Mouse (Mus musculus) urinary bladder, adult 18-20 months (tissue): ENCODE results near the gene Terf2ip.

Source experiments
- DNase-seq, 2 experiments: peaks; one replicate each; pipeline ENCODE4 v3.0.0; 2022; ENCODE audit warnings: low spot score in 2 of 2, mixed read lengths in 2 of 2

Terf2ip gene

DNA sequence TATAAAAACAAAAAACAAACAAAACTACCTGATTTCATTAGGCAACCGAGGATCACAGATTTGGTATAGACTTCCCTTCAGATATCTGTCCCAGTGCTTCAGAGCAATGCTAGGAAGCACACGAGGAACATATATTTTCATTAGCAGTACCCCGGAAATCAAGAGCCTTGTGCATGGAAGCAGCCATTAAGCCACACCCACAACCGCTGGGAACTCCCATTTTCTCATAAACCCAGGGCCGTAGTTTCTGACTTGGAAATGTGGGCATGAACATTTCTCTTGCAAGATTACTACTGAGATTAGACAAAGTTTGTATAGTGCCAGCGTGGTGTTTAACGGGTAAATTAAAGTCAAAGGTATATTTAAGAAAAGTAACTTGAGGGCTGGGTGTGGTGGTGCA is 1.6 kb upstream of the Terf2ip start:
- DNase-seq, result no peak

DNA sequence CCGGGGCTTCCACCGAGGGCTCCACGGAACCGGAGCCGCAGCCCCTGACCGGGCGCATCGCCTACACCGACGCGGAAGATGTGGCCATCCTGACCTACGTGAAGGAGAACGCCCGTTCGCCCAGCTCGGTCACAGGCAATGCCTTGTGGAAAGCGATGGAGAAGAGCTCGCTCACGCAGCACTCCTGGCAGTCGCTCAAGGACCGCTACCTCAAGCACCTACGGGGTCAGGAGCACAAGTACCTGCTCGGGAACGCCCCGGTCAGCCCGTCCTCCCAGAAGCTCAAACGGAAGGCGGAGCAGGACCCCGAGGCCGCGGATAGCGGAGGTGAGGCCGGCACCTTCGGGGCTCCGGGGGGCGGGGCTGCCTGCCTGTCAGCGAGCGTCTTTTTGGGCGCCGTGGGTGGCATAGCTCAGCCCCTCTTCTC is 631 bp downstream of the Terf2ip start:
- peak; percentile 29 to 60 for DNase-seq

DNA sequence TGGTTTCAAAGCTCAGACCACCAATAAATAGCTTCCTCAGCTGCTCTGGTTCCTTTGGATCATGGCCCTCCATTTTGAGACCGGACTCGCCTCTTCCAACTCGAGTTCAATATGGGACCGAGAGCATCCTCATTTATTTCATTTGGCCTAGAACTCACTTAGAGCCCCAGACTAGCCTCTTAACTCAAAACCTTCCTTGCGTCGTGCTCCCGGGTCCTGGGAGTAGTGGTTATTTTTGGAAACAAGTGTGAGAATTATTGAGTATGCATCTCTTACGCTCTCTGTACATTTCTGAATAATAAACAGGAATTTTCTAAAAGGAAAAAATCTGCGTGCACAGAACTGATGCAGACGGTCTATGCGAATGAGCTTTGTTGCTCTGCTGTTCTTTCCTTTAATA is 3.7 kb downstream of the Terf2ip start, which contains the start of gene Gm6793:
Gene Gm6793 (minus strand): TSS at position 101 of the 400 bp plus-strand sequence.
- DNase-seq, result no peak

DNA sequence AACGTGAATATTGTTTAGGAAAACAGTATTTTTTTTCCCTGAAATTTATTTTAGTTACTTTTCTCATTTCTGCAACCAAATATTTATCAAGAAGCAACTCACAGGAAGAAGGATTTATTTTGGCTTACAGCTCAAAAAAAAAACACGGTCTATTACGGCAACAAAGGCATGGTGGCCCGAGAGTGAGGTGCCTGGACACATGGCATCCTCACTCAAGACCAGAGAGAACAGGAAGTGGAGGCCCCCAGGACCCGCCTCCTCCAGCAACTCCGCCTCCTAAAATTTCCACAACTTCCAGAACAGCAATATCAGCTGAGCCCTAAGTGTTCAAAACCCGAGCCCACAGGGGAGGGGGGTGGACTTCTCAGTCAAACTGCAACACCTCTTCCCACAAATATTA is 18.3 kb downstream of the Terf2ip start:
- DNase-seq, result no peak

DNA sequence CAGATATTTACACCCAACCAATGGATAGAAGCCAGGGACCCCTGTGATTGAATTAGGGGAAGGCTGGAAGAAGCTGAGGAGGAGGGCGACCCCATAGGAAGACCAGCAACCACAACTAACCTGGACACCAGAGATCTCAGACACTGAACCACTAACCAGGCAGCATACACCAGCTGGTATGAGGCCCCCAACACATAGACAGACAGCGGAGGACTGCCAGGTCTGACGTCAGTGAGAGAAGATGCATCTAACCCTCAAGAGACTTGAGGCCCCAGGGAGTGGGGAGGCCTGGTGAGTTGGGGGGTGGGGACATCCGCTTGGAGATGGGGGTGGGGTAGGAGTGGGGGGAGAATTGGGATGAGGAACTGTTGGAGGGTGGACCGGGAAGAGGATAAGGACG is 19.5 kb downstream of the Terf2ip start:
- DNase-seq, result no peak

DNA sequence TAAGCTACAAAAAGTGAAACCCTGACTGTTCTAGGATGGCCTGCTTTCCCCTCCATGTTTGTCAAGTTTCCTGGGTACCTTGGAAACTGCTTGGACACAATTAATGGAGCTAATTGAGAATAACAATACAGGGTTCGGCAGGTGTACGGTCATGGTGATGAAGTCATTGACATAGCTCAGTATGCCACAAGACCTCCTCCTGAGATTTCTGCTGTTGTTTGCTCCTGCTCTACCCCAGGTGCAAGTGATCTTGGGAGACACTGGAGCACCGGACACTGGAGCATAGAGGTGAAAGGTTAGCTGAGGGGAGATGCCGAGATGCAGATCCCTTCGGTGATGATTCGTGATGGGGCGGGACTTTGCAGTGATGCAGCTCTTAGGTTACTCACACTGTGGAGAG is 21.9 kb downstream of the Terf2ip start:
- no peak for DNase-seq

DNA sequence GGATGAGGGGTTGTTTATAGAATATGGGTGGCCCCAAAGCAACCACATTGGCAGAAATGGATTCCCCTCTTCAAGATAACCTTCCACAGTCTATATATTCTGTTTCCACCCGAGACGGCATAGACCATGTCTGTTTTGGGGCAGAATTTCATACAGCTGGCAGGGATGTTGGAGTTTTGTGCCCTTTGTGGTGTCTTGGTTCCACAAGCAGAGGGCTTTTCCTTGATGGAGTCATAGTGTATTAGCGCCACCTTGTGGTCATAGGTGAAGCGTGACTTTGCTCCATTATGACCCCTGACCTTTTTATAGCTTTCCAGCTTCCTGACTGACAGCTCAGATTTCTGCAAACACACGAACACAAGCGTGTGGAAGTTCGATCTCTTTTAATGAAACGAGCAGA is 23.4 kb downstream of the Terf2ip start:
- peak in 1 of 2 experiments; percentile 12 for DNase-seq

DNA sequence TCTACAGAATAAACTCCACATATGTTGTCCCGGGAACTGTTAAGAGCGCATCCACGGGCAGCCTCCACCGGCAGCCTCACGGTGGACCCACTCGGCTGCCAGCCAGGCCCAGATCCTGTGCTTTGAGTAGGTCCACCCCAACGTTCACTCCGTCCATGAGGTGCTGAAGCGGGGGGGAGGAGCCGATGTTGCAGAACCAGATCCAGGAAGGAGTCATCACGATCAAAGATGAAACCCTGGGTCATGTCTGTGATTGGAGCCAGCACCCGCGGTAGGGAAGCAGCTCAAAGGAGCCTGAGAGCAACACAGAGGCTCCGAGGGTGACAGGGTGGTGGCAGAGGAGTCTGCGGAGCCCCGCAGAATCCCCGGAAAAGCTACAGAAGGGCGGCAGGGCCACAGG is 26.3 kb downstream of the Terf2ip start:
- no peak for DNase-seq

DNA sequence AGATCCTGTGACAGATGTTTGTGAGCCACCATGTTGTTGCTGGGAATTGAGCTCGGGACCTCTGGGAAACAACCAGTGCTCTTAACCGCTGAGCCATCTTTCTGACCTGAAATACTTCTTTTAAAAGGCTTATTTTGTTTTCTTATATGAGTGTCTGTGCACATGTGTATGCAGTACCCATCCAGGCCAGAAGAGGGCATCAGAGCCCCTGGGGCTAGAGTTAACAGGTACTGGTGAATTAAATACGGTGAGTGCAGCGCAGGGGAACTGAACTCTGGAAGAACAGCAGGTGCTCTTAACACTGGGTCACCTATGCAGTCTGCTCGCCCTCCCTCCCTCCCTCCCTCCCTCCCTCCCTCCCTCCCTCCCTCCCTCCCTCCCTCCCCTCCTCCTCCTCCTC is 34.0 kb downstream of the Terf2ip start:
- DNase-seq, result no peak

DNA sequence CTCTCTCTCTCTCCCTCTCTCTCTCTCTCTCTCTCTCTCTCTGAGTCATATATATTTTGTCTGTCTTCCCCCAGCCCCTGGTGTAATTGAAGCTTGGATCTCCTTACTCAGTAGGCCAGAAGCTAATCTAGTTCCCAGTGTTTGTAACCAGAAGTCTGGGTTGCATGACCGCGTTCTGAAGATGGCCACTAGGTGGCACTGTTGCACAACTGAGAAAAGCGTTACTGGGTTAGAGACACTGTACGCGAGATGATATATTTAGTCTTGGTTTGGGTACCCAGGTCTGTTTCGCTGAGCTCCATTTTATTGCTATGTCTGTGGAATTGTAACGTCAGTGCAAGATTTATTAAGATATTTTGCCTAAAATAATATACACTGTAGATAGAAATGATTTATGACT is 34.7 kb downstream of the Terf2ip start:
- peak; percentile 41 to 59 for DNase-seq

DNA sequence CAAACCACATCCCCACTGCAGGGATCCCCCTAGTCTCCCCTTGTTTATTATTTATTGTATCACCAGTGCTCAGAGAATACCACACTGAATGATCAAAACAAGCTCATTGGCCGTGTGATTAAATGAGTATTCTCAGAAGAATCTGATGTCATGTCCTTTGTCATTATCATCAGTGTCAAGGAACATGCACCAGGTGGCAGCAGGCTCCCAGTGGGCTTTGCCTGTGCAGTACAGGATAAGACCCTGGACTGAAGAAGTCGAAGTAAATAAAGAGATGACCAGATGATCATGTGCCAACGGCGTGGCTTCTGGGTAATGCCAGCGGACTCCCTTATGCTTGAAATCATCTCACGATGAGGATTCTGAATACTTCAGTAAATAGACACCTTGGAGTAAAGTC is 37.1 kb downstream of the Terf2ip start:
- no peak for DNase-seq

DNA sequence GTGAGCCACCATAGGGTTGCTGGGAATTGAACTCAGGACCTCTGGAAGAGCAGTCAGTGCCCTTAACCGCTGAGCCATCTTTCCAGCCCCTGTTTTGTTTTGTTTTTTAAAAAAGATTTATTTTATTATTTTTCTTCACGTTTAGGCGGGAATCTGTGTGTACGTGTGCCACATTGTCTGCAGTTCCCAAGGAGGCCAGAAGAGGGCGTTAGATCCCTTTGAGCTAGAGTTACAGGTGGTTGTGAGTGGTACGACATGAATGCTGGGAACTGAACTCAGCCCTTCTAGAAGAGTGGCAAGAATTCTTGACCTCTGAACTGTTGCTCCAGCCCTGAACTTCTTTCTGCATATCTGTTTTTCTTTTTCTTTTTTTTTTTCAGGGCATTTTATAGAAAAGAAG is 38.8 kb downstream of the Terf2ip start:
- DNase-seq, result no peak

DNA sequence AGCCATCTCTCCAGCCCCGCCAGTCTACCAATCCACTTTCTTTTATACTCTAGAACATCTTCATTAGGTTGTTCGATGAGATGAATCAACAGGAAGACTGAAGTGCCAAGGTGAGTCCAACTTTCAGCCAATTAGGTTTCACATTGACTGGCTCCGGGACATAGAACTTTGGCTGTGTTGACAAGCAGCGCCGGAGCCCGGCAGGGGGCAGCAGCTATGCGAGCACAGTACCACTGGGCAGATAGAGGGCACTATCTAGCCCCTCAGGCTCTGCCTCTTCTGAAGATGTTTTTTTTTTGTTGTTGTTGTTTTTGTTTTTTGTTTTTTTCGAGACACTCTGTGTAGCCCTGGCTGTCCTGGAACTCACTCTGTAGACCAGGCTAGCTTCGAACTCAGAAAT is 40.3 kb downstream of the Terf2ip start:
- no peak for DNase-seq

DNA sequence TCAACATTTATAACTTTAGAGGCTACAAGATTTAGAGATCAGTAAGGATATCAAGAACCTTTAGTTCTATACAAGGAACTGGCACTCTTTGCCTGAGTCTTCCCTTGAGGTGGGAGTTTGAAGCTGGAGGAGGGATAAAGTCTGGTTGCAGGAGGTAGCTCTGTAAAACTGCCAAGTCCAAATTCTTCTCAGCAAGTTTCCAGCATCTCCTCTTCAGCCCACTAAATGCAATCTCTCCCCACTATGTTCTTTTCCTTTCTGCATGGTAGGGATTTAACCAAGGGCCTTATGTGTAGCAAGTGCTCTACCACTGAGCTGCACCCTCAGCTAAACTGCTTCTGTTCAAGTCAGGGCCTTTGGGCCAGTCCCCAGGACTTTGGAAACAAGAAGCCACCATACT is 43.3 kb downstream of the Terf2ip start:
- no peak for DNase-seq

DNA sequence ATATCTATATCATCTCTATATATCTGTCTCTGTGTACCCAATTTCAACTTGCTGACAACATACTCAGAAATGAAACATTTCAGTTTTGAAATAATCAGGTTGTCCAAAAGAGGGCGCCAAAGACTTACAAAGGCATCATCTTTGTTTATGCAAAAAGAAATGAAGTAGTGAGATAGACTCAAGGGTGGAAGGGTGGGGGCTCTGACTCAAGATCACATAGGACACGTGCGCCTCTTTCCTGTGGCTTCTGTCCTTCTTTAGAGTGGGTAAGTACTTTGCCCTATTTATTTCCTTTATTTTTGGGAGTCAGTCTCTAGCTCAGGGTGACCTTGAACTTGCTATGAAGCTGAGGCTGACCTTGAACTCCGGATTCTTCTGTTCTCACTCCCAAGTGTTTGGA is 50.2 kb downstream of the Terf2ip start:
- DNase-seq, result peak in 1 of 2 experiments; percentile 0
